Mouse (Mus musculus) ES-Bruce4 (cell line): ENCODE measurements around the gene Nlk. TPM values are rescaled to one million over a fixed set of nuclear protein-coding genes. Genes with fewer than 3 reads are reported as not detected.

Experiments used
- H3K27ac ChIP-seq: 2 replicates; pipeline ENCODE4 v1.5.1; 2012; ENCODE audit warnings: low read length, inconsistent platforms; ENCODE audit not compliant: insufficient read depth
- H3K27me3 ChIP-seq: 2 replicates; pipeline ENCODE4 v1.6.1; 2012; ENCODE audit warnings: mild to moderate bottlenecking, low read length, inconsistent platforms; ENCODE audit not compliant: control insufficient read depth, poor library complexity, insufficient read depth, severe bottlenecking
- H3K36me3 ChIP-seq: 2 replicates; pipeline ENCODE4 v1.6.1; 2012; ENCODE audit warnings: inconsistent platforms, mild to moderate bottlenecking, low read length, moderate library complexity; ENCODE audit not compliant: control insufficient read depth, poor library complexity, insufficient read depth, severe bottlenecking
- H3K4me1 ChIP-seq: one replicate; pipeline ENCODE4 v1.8.1; 2011; ENCODE audit warnings: low read length; ENCODE audit not compliant: control insufficient read depth, insufficient read depth
- H3K4me3 ChIP-seq: 2 replicates; pipeline ENCODE4 v1.5.1; 2011; ENCODE audit warnings: low read depth, mild to moderate bottlenecking, low read length
- H3K9ac ChIP-seq: 2 replicates; pipeline ENCODE4 v1.6.1; 2012; ENCODE audit warnings: low read depth, mild to moderate bottlenecking, inconsistent platforms; ENCODE audit not compliant: poor library complexity, severe bottlenecking
- H3K9me3 ChIP-seq: replicated peaks from 2 replicates; pipeline ENCODE4 v1.6.1; 2012; ENCODE audit warnings: mild to moderate bottlenecking, low read length, inconsistent platforms; ENCODE audit not compliant: control insufficient read depth, poor library complexity, insufficient read depth, severe bottlenecking
- CTCF ChIP-seq: IDR thresholded peaks from one replicate; pipeline ENCODE4 v1.8.1; 2011; ENCODE audit warnings: low read depth, low read length
- EP300 ChIP-seq: IDR thresholded peaks from 2 replicates; pipeline ENCODE4 v1.6.1; 2011; ENCODE audit warnings: low read depth, low read length; ENCODE audit not compliant: insufficient read depth
- POLR2A ChIP-seq: IDR thresholded peaks from one replicate; pipeline ENCODE4 v1.8.1; 2011; ENCODE audit warnings: low read length; ENCODE audit not compliant: insufficient read depth
- polyA plus RNA-seq: library from polyadenylated mRNA; stranded (reverse); fragments of >200 nt; gene quantifications from 2 replicates; pipeline ENCODE4 v1.2.4, GENCODE M21; 2011; ENCODE audit warnings: low read depth; ENCODE audit not compliant: missing spikeins, insufficient read depth, insufficient read length

Gene Nlk
- polyA plus RNA-seq, 1 experiment, result 39.7 TPM

DNA sequence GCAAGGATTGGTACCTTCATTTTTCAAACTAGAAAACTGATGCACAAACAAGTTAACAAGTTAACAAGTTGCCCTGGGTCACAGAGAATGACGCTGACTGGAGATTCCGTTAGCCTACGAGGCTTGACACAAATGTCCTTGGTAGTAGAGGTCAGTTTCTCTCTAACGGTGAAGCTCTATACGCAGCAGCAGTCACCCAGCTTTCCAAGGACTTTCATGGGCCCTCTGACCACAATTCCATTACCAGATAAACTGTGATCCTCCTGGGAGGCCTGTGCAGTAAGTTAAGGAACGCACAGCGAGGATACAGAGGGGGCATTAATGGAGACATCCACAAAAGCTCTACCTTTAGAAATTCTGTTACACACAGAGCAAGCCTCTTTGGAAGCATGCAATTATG is 53.4 kb downstream of the Nlk start:
- Histone ChIP-seq H3K27ac (no peak overlapping the region), H3K9ac (no peak overlapping the region), H3K27me3 (no peaks in the 10 kb centered on the region), H3K4me1 (no peaks in the 10 kb centered on the region), H3K4me3 (no peak overlapping the region), H3K36me3 (no peaks in the 10 kb centered on the region; the same call in 1 of the 2 replicates), H3K9me3 (no peaks in the 10 kb centered on the region)
- no peak for TF ChIP-seq POLR2A
- no peak for TF ChIP-seq CTCF
- no peak for TF ChIP-seq EP300

DNA sequence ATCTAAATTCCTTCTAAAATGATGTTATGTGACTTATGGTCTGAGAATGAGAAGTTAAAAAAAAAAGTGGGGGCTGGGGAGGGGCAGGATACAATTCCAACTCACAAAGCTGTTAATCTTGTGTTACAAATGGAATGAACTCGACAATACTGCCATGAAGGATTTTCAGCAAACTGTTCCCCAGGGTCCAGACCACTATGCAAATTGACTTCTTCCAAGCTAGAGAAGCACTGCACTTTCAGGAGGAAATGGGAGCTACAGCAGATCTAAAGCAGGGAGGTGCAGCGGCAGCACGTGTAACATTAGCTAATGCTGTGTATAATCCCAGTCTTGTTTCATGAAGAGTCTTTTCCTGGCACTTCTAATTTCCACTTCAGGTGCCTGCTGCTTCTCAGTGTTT is 55.0 kb downstream of the Nlk start:
- no peak overlapping the region for H3K27ac ChIP-seq
- no peaks in the 10 kb centered on the region for H3K9me3 ChIP-seq
- H3K9ac ChIP-seq, result no peak overlapping the region
- no peak overlapping the region for H3K4me3 ChIP-seq
- no peaks in the 10 kb centered on the region for H3K4me1 ChIP-seq
- no peaks in the 10 kb centered on the region; the same call in 1 of the 2 replicates for H3K36me3 ChIP-seq
- no peaks in the 10 kb centered on the region for H3K27me3 ChIP-seq
- TF ChIP-seq EP300 (no peak), POLR2A (no peak), CTCF (no peak)

DNA sequence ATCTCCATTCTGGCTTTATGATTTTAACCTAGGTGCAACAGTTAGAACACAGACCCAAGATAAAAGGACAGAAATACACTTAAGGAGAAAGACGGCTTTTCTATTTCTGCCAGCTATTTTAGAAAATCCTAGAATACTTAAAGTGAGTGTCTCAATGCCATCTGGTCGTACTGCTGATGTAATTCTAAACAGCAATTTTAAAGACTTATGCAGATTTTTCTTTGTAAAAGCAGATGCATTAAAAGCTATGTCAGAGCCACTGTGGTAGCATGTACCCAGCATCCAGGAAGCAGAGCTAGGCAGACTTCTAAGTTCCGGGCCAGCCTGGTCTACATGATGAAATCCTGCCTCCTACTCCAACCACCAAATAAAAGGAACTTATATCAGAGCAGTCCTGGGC is 56.1 kb downstream of the Nlk start:
- H3K36me3 ChIP-seq, result no peaks in the 10 kb centered on the region; the same call in 1 of the 2 replicates
- no peak overlapping the region for H3K27ac ChIP-seq
- no peaks in the 10 kb centered on the region for H3K4me1 ChIP-seq
- TF ChIP-seq EP300 (no peak), CTCF (no peak), POLR2A (no peak)
- H3K27me3 ChIP-seq, result no peaks in the 10 kb centered on the region
- no peaks in the 10 kb centered on the region for H3K9me3 ChIP-seq
- no peak overlapping the region for H3K4me3 ChIP-seq
- no peak overlapping the region for H3K9ac ChIP-seq

DNA sequence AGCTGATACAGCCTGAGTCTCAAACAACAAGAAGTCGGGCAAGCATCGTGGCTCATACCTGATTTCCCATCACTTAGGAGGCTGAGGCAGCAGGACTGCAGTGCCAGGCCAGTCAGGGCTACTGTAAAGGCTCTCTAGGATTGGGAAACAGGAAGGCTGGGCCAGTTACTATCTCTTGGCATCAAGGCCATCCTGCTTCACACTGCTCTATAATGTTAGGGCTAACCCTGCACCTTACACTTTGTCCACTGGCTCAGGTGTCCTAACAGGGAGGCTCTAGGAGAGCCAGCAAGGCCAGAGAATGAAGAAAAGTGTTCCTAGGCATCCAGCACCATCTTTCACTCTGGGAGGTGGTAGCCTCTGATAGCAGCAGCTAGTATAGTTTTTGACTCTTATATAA is 64.4 kb downstream of the Nlk start:
- Histone ChIP-seq H3K27me3 (no peaks in the 10 kb centered on the region), H3K27ac (no peak overlapping the region), H3K4me3 (no peak overlapping the region), H3K36me3 (no peaks in the 10 kb centered on the region), H3K9me3 (no peaks in the 10 kb centered on the region), H3K4me1 (no peaks in the 10 kb centered on the region), H3K9ac (no peak overlapping the region)
- no peak for TF ChIP-seq POLR2A
- TF ChIP-seq CTCF, result no peak
- TF ChIP-seq EP300, result no peak

DNA sequence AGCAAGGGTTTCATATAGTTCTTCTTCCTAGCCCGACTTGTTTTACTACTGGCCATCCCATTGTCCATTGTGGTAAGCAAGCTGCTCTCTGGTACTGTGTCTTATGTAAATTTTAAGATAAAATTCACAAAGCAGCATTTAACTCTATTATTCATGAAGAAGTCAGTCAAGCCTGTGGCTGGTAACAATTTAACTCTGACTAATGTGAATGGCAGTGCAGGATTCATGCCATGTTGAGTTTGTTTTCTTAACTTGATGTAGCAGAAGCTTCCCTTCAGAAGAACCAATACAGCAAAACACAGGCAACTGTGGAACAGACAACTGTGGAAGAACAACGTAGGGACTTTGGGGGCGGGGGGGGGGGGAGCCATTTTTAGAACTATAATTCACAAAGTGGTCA is 68.3 kb downstream of the Nlk start:
- Histone ChIP-seq H3K36me3 (0 out of 2 replicates have a peak, but pooled peaks cover 2% of the 10 kb centered on the region), H3K27ac (no peak overlapping the region), H3K4me3 (no peak overlapping the region), H3K27me3 (no peaks in the 10 kb centered on the region), H3K4me1 (no peaks in the 10 kb centered on the region), H3K9ac (no peak overlapping the region), H3K9me3 (no peaks in the 10 kb centered on the region)
- TF ChIP-seq CTCF (no peak), POLR2A (no peak), EP300 (no peak)

DNA sequence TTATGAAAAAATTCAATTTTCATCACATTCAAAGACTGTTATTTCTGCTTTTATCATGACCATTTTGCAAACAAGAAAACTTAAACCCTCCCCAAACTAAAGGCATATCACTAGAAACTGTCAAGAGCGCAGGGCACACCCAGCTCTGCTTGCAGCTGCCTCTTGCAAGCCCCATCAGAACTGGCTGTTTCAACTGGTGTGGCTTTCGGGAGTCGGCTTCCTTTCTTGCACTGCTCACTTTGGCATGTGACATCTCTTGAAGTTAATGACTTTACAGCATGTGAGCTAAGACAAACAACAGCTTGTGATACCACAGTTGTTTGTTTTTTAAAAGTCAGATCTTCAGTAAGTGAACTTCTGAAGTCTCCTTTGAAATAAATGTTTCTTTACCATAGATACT is 72.8 kb downstream of the Nlk start:
- Histone ChIP-seq H3K27ac (no peak overlapping the region), H3K4me1 (no peaks in the 10 kb centered on the region), H3K27me3 (no peaks in the 10 kb centered on the region), H3K36me3 (peaks cover 2% of the 10 kb centered on the region; the same call in 1 of the 2 replicates), H3K9ac (no peak overlapping the region), H3K4me3 (no peak overlapping the region), H3K9me3 (no peaks in the 10 kb centered on the region)
- no peak for TF ChIP-seq CTCF
- TF ChIP-seq EP300, result no peak
- no peak for TF ChIP-seq POLR2A
